Mouse (Mus musculus) megakaryocyte, embryonic 14.5 days (primary cell): ENCODE data around the gene Ppy.

Source experiments
- FLI1 ChIP-seq: IDR thresholded peaks from 2 replicates; pipeline ENCODE4 v1.6.1; 2012; ENCODE audit warnings: low read length, inconsistent platforms, mixed read lengths
- GATA1 ChIP-seq: IDR thresholded peaks from 3 replicates; pipeline ENCODE4 v1.6.1; 2012; ENCODE audit warnings: mixed read lengths, low read length, inconsistent platforms, borderline replicate concordance

DNA sequence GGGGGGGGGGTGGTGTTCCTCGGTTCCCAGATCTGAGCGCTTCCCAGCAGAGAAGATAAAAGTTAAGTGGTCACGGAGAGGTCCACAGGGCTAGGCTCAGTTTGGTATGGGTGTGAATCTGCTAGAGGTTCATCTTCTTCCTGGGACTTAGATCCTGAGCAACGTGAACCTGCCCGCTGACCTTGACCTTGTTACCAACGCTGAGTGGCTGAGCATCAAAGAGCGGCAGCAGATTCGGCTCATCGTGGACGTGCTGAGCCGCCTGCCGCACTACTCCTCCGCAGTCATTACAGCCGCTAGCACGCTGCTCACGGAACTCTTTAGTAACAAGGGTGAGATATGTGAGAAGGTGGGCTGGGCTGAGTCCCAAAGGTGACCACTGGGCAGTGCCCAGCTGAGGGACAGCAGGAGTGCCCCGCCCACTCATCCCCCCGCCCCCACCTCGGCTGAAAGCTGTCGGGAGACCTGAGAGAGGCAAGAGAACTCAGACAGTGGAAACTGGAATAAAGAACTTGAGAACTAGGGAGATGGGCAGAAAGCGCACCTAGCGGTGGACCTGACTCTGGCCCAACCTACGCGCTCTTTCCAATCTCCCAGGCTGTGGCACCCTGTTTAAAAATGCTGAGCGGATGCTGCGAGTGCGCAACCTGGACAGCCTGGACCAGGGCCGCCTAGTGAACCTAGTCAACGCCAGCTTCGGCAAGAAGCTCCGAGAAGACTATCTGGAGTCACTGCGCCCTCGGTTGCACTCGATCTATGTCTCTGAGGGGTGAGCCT is 46.3 kb upstream of the Ppy start:
- no peak for TF ChIP-seq FLI1
- no peak for TF ChIP-seq GATA1
